Mouse (Mus musculus): ENCODE results near the gene Ssbp3.

Ssbp3 gene

GRCm38 (mm10) chr4:107058781-107059180 is 148.3 kb downstream of the Ssbp3 start:
- DNase-seq, result no peak

DNA sequence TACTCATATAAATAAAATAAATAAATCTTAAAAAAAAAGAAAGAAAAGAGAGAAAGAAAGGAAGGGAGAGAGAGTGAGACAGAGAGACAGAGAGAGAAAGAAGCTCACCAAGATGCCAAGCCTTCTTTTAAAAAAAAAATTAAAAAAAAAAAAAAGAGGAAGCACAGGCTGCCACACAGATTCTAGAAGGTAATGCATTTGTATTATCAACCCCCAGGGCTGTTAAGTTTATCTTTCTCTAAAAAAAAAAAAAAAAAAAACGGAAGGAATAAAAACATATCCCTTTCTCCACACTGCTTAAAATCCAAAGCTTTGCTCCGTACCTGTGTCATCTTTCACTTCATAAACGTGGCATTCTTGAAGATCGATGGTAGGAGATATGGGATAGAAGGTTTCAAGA is 151.1 kb downstream of the Ssbp3 start:
- DNase-seq, result no peak

DNA sequence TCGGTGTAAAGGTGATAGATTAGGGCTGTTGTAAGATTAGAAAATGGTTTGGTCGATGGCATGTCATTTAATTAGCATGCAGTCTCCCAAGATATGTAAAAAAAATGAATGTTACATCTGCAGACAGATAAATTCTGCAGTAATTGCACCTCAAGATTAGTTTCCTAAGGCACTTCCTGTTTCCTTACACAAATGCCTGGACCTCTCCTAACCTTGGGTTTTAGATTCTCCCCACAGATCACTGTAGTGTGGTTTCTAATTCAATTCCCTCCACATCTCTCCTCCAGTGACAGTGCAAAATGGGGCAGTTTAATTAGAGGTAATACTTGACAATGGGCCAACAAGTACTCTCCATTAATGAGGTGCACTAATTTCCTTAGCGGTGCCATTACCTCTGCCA is 152.7 kb downstream of the Ssbp3 start:
- DNase-seq, result no peak

- DNase-seq, result no peak
Measured at GRCm38 (mm10) chr4:107064394-107065098, 154.0 kb downstream of the Ssbp3 start.

GRCm38 (mm10) chr4:107066252-107067124 is 156.0 kb downstream of the Ssbp3 start, which contains the start of the genes Mrpl37 and Cyb5rl:
TSS of gene Mrpl37 (minus strand) at chr4:107066868.
TSS of gene Cyb5rl (plus strand) at chr4:107066988.
- peak; percentile 96 for DNase-seq

GRCm38 (mm10) chr4:107067151-107067840 is 156.8 kb downstream of the Ssbp3 start:
- peak; percentile 39 for DNase-seq

- DNase-seq, result no peak
Measured at GRCm38 (mm10) chr4:107072343-107072742, 161.8 kb downstream of the Ssbp3 start.

DNA sequence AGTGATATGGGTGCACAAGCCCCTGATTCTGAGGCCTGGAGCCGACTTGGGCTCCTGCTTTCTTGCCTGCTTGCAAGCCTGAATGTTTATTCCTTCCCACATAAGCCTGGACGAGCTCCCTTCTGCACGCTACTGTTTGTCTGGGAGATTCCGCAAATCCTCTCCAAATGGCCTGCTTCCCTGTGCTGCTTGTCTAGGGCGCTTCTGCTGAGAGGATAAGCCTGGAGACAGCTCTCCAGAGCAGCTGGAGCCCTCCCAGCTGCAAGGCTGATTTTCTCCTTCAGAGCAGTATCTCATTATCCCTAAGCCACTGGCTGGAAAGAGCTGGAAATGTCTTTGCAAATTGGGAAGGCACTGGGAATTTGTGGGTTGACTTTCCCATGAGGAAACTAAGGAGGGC is 165.0 kb downstream of the Ssbp3 start:
- no peak for DNase-seq

DNA sequence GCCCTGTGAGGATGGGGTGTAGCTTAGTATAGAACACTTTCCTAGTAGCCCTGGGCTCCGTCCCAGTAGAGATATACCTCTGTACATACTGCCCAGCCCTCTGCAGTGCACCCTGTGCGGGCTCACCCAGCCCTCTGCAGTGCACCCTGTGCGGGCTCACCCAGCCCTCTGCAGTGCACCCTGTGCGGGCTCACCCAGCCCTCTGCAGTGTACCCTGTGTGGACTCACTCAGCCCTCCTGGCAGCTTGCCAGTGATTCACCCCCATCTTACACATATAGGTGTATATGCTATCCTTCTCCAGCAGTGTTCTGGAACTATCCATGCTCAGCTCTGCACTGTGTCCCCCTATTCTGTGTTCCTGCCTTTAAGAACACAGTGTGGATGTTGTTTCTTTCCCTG is 168.4 kb downstream of the Ssbp3 start:
- DNase-seq, result no peak

- DNase-seq, result no peak
Measured at GRCm38 (mm10) chr4:107079716-107080115, 169.2 kb downstream of the Ssbp3 start.

DNA sequence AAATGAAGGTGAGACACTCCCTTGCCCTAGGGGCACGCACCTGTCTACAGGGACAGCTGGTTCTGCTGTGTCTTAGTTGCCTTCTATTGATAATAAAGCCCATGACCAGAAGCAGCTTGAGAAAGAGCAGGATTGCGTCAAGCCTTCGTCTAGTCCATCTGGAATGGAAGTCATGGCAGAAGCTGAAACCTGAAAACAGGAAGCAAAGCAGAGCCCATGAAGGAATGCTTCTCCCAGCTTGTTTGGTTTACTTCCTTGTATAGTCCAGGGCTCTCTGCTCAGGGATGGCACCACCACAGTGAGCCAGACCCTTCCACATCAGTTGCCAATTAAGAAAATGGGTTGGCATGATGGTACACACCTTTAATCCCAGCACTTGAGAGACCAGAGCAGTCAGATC is 171.7 kb downstream of the Ssbp3 start:
- no peak for DNase-seq

GRCm38 (mm10) chr4:107083126-107083525 is 172.6 kb downstream of the Ssbp3 start:
- DNase-seq, result no peak

- no peak for DNase-seq
Measured at GRCm38 (mm10) chr4:107084343-107084742, 173.8 kb downstream of the Ssbp3 start.

DNA sequence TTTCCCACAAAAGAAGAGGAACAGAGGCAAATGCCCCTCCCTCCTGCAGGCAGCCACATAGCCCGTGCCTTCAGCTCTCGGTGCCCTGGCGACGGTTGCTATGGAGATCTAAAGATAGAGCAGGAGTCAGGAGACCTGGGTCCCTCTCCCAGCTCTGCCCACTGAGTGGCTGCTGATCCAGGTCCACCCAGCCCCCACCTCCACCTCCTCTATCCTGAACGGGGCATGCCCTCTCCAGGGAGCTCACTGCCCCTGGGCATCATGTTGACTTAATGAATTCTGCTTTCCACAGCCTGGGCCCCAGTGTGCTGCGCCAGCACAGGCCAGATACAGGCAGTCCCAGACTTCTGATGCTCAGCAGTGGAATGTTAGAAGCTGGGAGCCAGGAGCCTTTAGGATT is 174.4 kb downstream of the Ssbp3 start:
- no peak for DNase-seq

- DNase-seq, result no peak
Measured at GRCm38 (mm10) chr4:107091696-107092095, 181.2 kb downstream of the Ssbp3 start.

DNA sequence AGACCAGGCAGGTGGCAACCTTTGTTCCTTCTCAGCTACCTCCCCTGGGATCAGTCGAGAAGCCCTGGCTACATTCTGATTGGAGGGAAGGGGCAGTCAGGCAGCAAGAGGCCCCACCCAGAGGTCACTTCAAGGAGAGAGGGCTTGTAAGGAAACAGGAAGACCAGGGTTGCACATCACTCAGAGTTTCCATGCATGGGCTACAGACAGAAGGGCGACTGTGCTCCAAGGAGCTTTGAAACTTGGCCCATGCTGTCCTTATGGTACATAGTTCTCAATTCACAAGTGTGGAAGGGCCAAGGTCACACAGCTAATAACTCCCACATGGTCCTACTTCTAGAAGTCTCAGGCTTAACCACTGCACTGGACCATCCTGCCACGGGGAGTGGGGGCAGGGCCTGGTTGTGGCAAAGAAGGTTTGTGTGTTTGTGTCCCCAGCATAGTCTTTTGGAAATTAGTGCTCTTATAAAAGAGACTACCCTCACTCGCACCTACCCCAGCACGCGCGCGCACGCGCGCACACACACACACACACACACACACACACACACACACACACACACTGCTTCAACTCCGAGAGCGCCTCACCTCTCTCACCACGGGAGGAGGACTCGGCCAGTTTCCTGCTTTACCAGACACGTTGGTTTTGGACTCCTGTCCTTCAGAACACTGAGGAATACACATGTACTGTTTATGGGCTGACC is 184.1 kb downstream of the Ssbp3 start:
- no peak for DNase-seq

- DNase-seq, result no peak
Measured at GRCm38 (mm10) chr4:107096043-107096442, 185.5 kb downstream of the Ssbp3 start.

- DNase-seq, result no peak
Measured at GRCm38 (mm10) chr4:107096841-107097373, 186.4 kb downstream of the Ssbp3 start, which contains the start of gene Cdcp2. TSS of gene Cdcp2 (plus strand) at chr4:107096891.

GRCm38 (mm10) chr4:107097871-107098270 is 187.4 kb downstream of the Ssbp3 start:
- DNase-seq, result no peak

DNA sequence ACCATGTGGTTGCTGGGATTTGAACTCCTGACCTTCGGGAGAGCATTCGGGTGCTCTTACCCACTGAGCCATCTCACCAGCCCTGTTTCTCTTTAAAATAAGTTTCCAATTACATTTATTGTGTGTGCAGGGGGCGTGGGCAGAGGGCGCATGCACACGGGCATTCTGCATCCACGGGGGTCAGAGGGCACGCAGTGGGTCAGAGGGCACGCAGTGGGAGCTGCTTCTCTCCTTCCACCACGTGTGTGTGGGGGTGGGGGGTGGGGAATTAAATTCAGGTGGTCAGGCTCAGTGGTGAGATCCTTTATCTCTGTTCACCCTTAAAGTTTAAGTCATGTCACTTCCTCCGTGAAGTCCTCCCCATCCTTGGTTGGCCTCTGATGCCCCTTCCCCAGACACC is 187.9 kb downstream of the Ssbp3 start:
- no peak for DNase-seq

- DNase-seq, result no peak
Measured at GRCm38 (mm10) chr4:107098791-107099525, 188.5 kb downstream of the Ssbp3 start.
